12 mouse cellular contexts compared by ENCODE assay signal in genomic region chr4:57720869-57721361, GRCm38 (mm10). TPM values are rescaled to one million over a fixed set of nuclear protein-coding genes. Genes with fewer than 3 reads are reported as not detected.
DNase-seq lines count a peak whose midpoint lies in the region; ATAC-seq and TF ChIP-seq lines count a peak whose summit lies in the region.
"Had no signal": no experiment of that assay in that cellular context is flagged by ENCODE, and none has a peak within 500 bp of the region (broad histone marks: within the 10 kb centered on the region; RNA-seq: fewer than 3 reads in every experiment).

No protein-coding gene starts in this region.

- no peak for ATAC-seq in hindbrain, postnatal 0 days
- no peak for ATAC-seq in hindbrain, embryonic 12.5 days (ENCODE audit: low FRiP score)
- ATAC-seq in embryonic facial prominence, embryonic 11.5 days (replicated peaks; ENCODE audit: insufficient number of reproducible peaks, low FRiP score, low TSS enrichment, low read depth), result 0 out of 2 replicates have a peak, but pooled peaks have one; percentile 44
- peak; percentile 42; the same call in 1 of the 2 replicates for ATAC-seq in neutrophil, adult 5-6 weeks (ENCODE audit: extremely low read depth, insufficient number of reproducible peaks, low FRiP score, poor library complexity, severe bottlenecking)

- no peak for TF ChIP-seq CTCF in hindbrain, postnatal 0 days (IDR thresholded peaks at IDR 0.05; ENCODE audit: low read depth)

- H3K4me3 ChIP-seq in hindbrain, postnatal 0 days (ENCODE audit: low read length), result no peak overlapping the region
- no peak overlapping the region for H3K4me3 ChIP-seq in hindbrain, embryonic 12.5 days
- no peak overlapping the region for H3K4me3 ChIP-seq in embryonic facial prominence, embryonic 11.5 days (ENCODE audit: low read depth, low read length)
- H3K4me3 ChIP-seq: megakaryocyte, embryonic 14.5 days had no signal

- no peaks in the 10 kb centered on the region for H3K27me3 ChIP-seq in hindbrain, postnatal 0 days (ENCODE audit: insufficient read depth, low read length)
- H3K27me3 ChIP-seq in hindbrain, embryonic 12.5 days, result no peaks in the 10 kb centered on the region
- no peaks in the 10 kb centered on the region for H3K27me3 ChIP-seq in embryonic facial prominence, embryonic 11.5 days (ENCODE audit: control insufficient read depth, insufficient read depth, low read length)
- H3K27me3 ChIP-seq: megakaryocyte, embryonic 14.5 days had no signal

- no peaks in the 10 kb centered on the region for H3K4me1 ChIP-seq in hindbrain, postnatal 0 days (ENCODE audit: insufficient read depth, low read length)
- peaks cover 4% of the 10 kb centered on the region; the same call in 1 of the 2 replicates for H3K4me1 ChIP-seq in hindbrain, embryonic 12.5 days
- no peaks in the 10 kb centered on the region for H3K4me1 ChIP-seq in embryonic facial prominence, embryonic 11.5 days (ENCODE audit: control insufficient read depth, insufficient read depth, low read length)
- H3K4me1 ChIP-seq: megakaryocyte, embryonic 14.5 days had no signal

- H3K36me3 ChIP-seq in hindbrain, postnatal 0 days (ENCODE audit: insufficient read depth, low read length), result no peaks in the 10 kb centered on the region
- no peaks in the 10 kb centered on the region for H3K36me3 ChIP-seq in hindbrain, embryonic 12.5 days
- H3K36me3 ChIP-seq in embryonic facial prominence, embryonic 11.5 days (replicated peaks; ENCODE audit: control insufficient read depth, insufficient read depth, low read depth, low read length), result no peaks in the 10 kb centered on the region

- no peaks in the 10 kb centered on the region for H3K9me3 ChIP-seq in hindbrain, postnatal 0 days (ENCODE audit: low read length)
- no peaks in the 10 kb centered on the region for H3K9me3 ChIP-seq in hindbrain, embryonic 12.5 days (replicated peaks)
- no peaks in the 10 kb centered on the region for H3K9me3 ChIP-seq in embryonic facial prominence, embryonic 11.5 days (replicated peaks; ENCODE audit: control insufficient read depth, low read length)
- H3K9me3 ChIP-seq: megakaryocyte, embryonic 14.5 days had no signal

- H3K4me2 ChIP-seq in hindbrain, postnatal 0 days (ENCODE audit: low read depth, low read length), result no peak overlapping the region
- H3K4me2 ChIP-seq in hindbrain, embryonic 12.5 days (replicated peaks), result no peak overlapping the region
- H3K4me2 ChIP-seq in embryonic facial prominence, embryonic 11.5 days (ENCODE audit: low read depth, low read length), result no peak overlapping the region

- no peak overlapping the region for H3K9ac ChIP-seq in hindbrain, postnatal 0 days (replicated peaks; ENCODE audit: low read length)
- no peak overlapping the region for H3K9ac ChIP-seq in hindbrain, embryonic 12.5 days
- H3K9ac ChIP-seq in embryonic facial prominence, embryonic 11.5 days (replicated peaks; ENCODE audit: low read length), result no peak overlapping the region

- DNase-seq in hindbrain, postnatal 0 days (ENCODE audit: low spot score), result peak; percentile 15
- peak; percentile 37 for DNase-seq in ZHBTc4 (ENCODE audit: low read depth, low spot score)
- DNase-seq in embryonic facial prominence, embryonic 11.5 days (ENCODE audit: low spot score), result peak; percentile 79
- DNase-seq in left cerebral cortex, adult 18-20 months (ENCODE audit: low spot score in 2 of 2), result no peak
- no peak for DNase-seq in left cerebral cortex, postnatal 36 days (ENCODE audit: low spot score in 2 of 2)
- no peak for DNase-seq in left cerebral cortex, adult 11 months (ENCODE audit: low spot score)
- DNase-seq: cerebellum, adult 2 months; gastrocnemius, postnatal 36 days; right cerebral cortex, postnatal 14 days had no signal

- 23% methylated on average over 7 of the region's 7 CpGs for WGBS in hindbrain, postnatal 0 days
- WGBS in hindbrain, embryonic 12.5 days, result 27% methylated on average over 7 of the region's 7 CpGs
- WGBS in embryonic facial prominence, embryonic 11.5 days, result 15% methylated on average over 7 of the region's 7 CpGs

- intact Hi-C loops in left cerebral cortex, postnatal 36 days (cut with DNase I), result no loop called here

- no peak overlapping the region for H3K27ac ChIP-seq in hindbrain, postnatal 0 days
- no peak overlapping the region for H3K27ac ChIP-seq in hindbrain, embryonic 12.5 days
- H3K27ac ChIP-seq in embryonic facial prominence, embryonic 11.5 days (replicated peaks; ENCODE audit: low read depth, low read length), result no peak overlapping the region

RNA-seq across cellular contexts. Expression of gene Akap2, which starts 3.5 kb away (rescaled TPM):
- 19.3 and 37.7 TPM in 2 replicates for total RNA-seq in hindbrain, postnatal 0 days (2014; rRNA removed)
- polyA plus RNA-seq in hindbrain, postnatal 0 days (2015; fragmentation: Nextera tagmentation; extraction: Ambion mirVana), result 11.5 and 13.4 TPM in 2 replicates
- 29.9 and 31.5 TPM in 2 replicates for polyA plus RNA-seq in hindbrain, embryonic 12.5 days (2016; fragmentation: Nextera tagmentation; extraction: Ambion mirVana)
- polyA plus RNA-seq in embryonic facial prominence, embryonic 11.5 days (2014; fragmentation: Nextera tagmentation; extraction: Ambion mirVana), result 24.0 and 24.6 TPM in 2 replicates
- 7.4 and 8.2 TPM in 2 replicates for total RNA-seq in neutrophil, adult 5-6 weeks (2017)
- total RNA-seq in left cerebral cortex, adult 18-20 months (2021), result 10 to 100 TPM; 42.1 to 46.8 TPM
- 10 to 100 TPM; 39.4 to 43.5 TPM for total RNA-seq in left cerebral cortex, postnatal 36 days (2021)

Comparison
In these comparisons a context has a peak if more than half of its experiments do, and no peak if none do; other contexts are left out.
1. ATAC-seq: peak in embryonic facial prominence, embryonic 11.5 days (single experiment) and neutrophil, adult 5-6 weeks (single experiment); none in hindbrain, postnatal 0 days (single experiment) and hindbrain, embryonic 12.5 days (single experiment).
2. DNase-seq: peak in hindbrain, postnatal 0 days (single experiment), ZHBTc4 (single experiment) and embryonic facial prominence, embryonic 11.5 days (single experiment); none in left cerebral cortex, adult 18-20 months (0 of 2), left cerebral cortex, postnatal 36 days (0 of 2) and left cerebral cortex, adult 11 months (single experiment).